Mouse (Mus musculus) layer of hippocampus, adult 8-10 months (tissue): Measurements from ENCODE around the gene Tmem202. TPM values are rescaled to one million over a fixed set of nuclear protein-coding genes. Genes with fewer than 3 reads are reported as not detected.

ENCODE experiments used
- DNase-seq, 2 experiments: peaks; one replicate each; pipeline ENCODE4 v3.0.0; 2022; ENCODE audit warnings: low spot score in 2 of 2
- total RNA-seq, 4 experiments: library from RNA; stranded (reverse); gene quantifications; 2 replicates each; pipeline ENCODE4 v1.2.4; 2022

Tmem202 gene
- total RNA-seq, 4 experiments from 2014 or later = 1.8 to 3.3 (median 2.9) TPM

GRCm38 (mm10) chr9:59533889-59534288 is 5.8 kb downstream of the Tmem202 start:
- no peak for DNase-seq

GRCm38 (mm10) chr9:59533422-59533821 is 6.2 kb downstream of the Tmem202 start:
- DNase-seq = no peak

GRCm38 (mm10) chr9:59531645-59532044 is 8.0 kb downstream of the Tmem202 start:
- DNase-seq = no peak

DNA sequence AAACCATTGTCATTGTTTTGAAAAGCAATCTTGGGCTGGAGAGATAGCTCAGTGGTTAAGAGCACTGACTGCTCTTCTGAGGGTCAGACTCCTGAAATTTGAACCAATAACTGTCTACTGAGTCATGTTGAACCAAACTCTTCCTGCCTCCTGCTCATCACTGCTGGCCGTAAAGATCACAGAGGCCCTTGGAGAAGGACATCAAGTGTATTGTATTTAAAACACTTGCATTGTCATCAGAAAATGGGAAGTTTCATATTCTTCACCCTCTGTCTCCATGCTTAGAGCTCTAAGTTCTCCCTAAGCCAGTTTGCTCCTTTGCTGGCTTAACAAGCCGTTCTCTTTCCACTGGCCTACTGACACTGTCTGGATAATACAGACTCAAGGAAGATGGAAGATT is 11.4 kb downstream of the Tmem202 start:
- no peak for DNase-seq

DNA sequence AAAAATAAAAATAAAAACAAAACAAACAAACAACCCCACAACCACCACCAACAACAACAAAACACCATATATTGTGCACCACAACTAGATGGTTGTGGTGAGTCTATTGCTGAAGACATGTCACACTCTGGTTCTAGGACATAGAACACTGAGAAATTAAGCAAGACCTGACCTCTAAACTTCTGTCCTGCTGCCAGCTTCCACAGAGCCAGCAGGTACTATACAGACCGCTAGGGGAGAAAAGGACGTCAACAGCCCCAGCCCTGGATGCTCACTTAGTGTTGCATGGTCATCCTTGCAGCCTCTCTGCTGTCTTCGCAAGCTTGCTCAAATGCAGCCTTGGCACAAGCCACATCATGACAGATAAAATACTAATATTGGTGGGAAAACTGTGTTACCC is 12.1 kb downstream of the Tmem202 start:
- no peak for DNase-seq

- DNase-seq = no peak
Measured at GRCm38 (mm10) chr9:59526727-59527126, 12.9 kb downstream of the Tmem202 start.

DNA sequence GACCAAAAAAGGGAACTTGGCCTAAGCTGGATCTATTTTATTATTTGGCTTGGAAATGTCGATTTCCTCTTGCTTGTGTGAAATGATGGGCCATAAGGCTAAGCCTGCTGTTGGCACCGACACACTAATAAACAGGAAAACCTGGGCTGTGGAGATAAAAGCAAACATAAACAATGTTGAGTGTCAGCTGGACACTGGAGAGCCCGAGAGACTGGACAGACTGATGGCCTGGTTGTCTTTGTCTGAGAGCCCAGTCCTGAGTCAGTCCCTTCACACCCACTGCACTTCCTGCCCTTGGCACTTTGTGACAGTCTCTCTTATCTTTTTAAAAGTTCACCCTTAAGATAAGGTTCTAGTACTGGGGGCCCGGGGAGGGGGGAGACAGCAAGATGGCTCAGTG is 16.7 kb downstream of the Tmem202 start:
- DNase-seq = no peak

GRCm38 (mm10) chr9:59519396-59519795 is 20.3 kb downstream of the Tmem202 start:
- DNase-seq = no peak

GRCm38 (mm10) chr9:59518976-59519375 is 20.7 kb downstream of the Tmem202 start:
- no peak for DNase-seq

GRCm38 (mm10) chr9:59517127-59517526 is 22.5 kb downstream of the Tmem202 start:
- no peak for DNase-seq

DNA sequence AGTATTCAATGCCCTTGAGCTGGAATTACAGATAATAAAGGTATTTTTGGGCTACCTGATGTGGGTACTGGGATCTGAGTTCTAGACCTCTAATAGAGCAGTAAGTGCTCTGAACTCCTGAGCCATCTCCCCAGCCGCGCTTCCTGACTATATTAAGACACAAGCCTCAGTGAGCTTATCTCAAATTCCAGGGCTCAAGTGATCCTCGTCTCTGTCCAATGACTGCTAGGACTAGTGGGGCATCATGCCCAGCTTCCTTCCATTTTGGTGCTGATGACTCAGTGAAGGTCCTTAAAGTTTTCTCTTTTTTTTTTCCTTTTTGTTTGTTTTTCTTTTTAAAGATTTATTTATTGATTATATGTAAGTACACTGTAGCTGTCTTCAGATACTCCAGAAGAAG is 24.6 kb downstream of the Tmem202 start:
- no peak for DNase-seq

GRCm38 (mm10) chr9:59512381-59512780 is 27.3 kb downstream of the Tmem202 start:
- DNase-seq = no peak

GRCm38 (mm10) chr9:59508146-59508545 is 31.5 kb downstream of the Tmem202 start:
- DNase-seq = no peak

GRCm38 (mm10) chr9:59487331-59487730 is 52.3 kb downstream of the Tmem202 start:
- DNase-seq = no peak

DNA sequence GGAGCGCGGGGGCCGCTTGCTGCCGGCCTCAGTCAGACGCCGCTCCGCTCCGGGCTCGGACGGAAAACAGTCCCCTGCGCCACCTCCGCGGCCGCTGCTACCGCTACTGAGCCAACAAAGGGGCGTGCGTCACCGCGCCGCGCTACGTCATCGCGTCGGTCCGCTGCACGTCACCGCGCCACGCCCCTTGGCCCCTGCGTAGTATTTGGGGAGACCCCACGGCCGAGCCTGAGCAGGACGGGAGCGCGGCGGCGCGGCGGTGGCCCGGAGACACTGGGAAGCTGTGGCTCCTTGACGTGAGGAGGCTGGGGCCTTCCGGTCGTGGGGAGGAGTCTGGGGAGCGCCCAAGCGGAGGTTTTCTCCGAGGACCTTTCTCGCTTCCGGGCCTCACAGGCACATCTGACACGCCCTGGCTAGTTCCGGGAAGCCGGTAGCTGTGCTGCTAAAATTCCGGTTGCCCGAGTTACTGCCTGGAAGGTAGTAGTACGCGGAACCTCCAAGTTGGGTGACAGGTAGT is 53.0 kb downstream of the Tmem202 start, which contains the start of gene Arih1:
TSS of gene Arih1 (minus strand) at position 70 of the 517 bp plus-strand sequence.
- DNase-seq = peak; percentile 96 to 98

DNA sequence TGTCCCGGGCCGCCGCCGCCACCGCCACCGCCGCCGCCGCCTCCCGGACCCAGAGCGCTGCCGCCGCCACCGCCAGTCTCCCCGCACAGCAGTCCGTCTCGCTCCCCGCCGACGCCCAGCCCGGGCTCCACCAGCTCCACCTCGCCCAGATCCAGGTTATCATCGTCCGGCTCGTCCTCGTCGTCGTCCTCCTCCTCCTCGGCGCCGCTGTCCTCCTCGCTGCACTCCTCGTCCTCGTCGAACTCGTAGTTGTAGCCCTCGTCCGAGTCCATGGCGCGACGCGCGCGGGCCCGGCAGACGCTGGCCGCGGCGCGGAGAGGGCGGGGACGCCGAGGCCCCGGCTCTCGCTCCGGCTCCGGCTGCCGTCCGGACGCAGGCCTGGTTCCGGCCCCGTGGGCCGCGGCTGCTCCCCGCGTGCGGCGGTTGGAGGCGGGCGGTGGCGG is 53.5 kb downstream of the Tmem202 start:
- no peak for DNase-seq

- DNase-seq = peak; percentile 27 to 36
Measured at GRCm38 (mm10) chr9:59485511-59486075, 54.1 kb downstream of the Tmem202 start.

- no peak for DNase-seq
Measured at GRCm38 (mm10) chr9:59484760-59485159, 54.9 kb downstream of the Tmem202 start.

GRCm38 (mm10) chr9:59482419-59482818 is 57.2 kb downstream of the Tmem202 start:
- DNase-seq = no peak

DNA sequence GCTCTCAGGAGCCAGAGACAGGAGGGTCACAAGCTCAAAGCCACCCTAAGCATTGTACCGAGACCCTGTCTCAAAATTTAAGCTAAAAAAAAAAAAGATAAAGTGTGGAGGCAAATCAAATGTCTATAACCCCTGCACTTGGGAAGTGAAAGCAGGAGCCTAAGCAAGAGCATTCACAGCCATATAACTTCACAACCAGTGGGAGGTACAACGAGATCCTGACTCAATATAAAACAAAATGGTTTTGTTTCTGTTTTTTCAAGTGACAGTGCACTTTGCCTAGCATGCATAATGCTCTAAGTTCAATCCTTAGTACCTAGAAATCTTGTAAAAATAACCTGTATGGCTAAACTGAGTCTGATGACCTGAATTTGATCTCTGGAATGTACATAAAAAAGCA is 63.0 kb downstream of the Tmem202 start:
- DNase-seq = no peak

GRCm38 (mm10) chr9:59474838-59475237 is 64.8 kb downstream of the Tmem202 start:
- no peak for DNase-seq

- no peak for DNase-seq
Measured at GRCm38 (mm10) chr9:59473171-59473570, 66.5 kb downstream of the Tmem202 start.

DNA sequence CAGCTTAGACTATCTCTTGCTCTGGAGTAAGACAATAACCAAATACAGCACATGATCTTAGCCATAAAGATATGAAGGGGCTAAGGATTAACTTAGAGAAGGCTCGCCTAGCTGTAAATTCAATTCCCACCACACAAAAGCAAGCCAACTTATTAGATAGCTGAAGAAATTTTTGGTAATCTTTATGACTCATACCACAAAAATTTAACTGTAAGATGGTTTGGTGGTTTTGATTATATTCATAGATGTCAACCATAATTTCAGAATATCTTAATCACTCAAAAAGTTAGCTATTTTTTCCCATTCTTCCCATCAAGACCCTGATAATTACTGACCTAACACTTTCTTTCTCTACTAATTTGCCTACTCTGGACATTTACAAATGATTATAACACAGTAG is 70.2 kb downstream of the Tmem202 start:
- no peak for DNase-seq
